Mouse (Mus musculus): ENCODE data around the gene Skida1.
A peak's percentile ranks its signal among the peaks of the same experiment; 100 is the strongest.
"Not testable (repeated sequence)": the region's sequence is repeated elsewhere in the genome, so short reads cannot be mapped to it uniquely, and the experiment has no call there.

Skida1 gene

GRCm38 (mm10) chr2:18048453-18049075 lies at the start of gene Skida1:
Gene Skida1 (minus strand): TSS chr2:18049051.
- ATAC-seq (ENCODE audit: insufficient number of reproducible peaks, low FRiP score, low TSS enrichment) = no peak

GRCm38 (mm10) chr2:18095804-18096203 lies 47.0 kb upstream of the Skida1 start:
- no peak for ATAC-seq (ENCODE audit: insufficient number of reproducible peaks, low FRiP score, low TSS enrichment)

GRCm38 (mm10) chr2:18094319-18094718 lies 45.5 kb upstream of the Skida1 start:
- ATAC-seq (ENCODE audit: insufficient number of reproducible peaks, low FRiP score, low TSS enrichment) = no peak

GRCm38 (mm10) chr2:18093858-18094257 lies 45.0 kb upstream of the Skida1 start:
- no peak for ATAC-seq (ENCODE audit: insufficient number of reproducible peaks, low FRiP score, low TSS enrichment)

- ATAC-seq (ENCODE audit: insufficient number of reproducible peaks, low FRiP score, low TSS enrichment) = not testable (repeated sequence)
These were observed 38.8 kb upstream of the Skida1 start for GRCm38 (mm10) chr2:18087695-18088094.

GRCm38 (mm10) chr2:18080182-18080860 lies 31.5 kb upstream of the Skida1 start:
- ATAC-seq (ENCODE audit: insufficient number of reproducible peaks, low FRiP score, low TSS enrichment) = peak; percentile 76

- ATAC-seq (ENCODE audit: insufficient number of reproducible peaks, low FRiP score, low TSS enrichment) = no peak
These were observed 23.1 kb upstream of the Skida1 start for GRCm38 (mm10) chr2:18071947-18072346.

- ATAC-seq (ENCODE audit: insufficient number of reproducible peaks, low FRiP score, low TSS enrichment) = no peak
These were observed 19.4 kb upstream of the Skida1 start for GRCm38 (mm10) chr2:18068071-18068796.

- ATAC-seq (ENCODE audit: insufficient number of reproducible peaks, low FRiP score, low TSS enrichment) = no peak
These were observed 17.6 kb upstream of the Skida1 start for GRCm38 (mm10) chr2:18066436-18066835.

- ATAC-seq (ENCODE audit: insufficient number of reproducible peaks, low FRiP score, low TSS enrichment) = no peak
These were observed 16.8 kb upstream of the Skida1 start for GRCm38 (mm10) chr2:18065708-18066030.

- ATAC-seq (ENCODE audit: insufficient number of reproducible peaks, low FRiP score, low TSS enrichment) = peak; percentile 41
These were observed 16.3 kb upstream of the Skida1 start for GRCm38 (mm10) chr2:18064941-18065707.

- ATAC-seq (ENCODE audit: insufficient number of reproducible peaks, low FRiP score, low TSS enrichment) = peak; percentile 94
These were observed 15.6 kb upstream of the Skida1 start for GRCm38 (mm10) chr2:18064356-18064858.

- ATAC-seq (ENCODE audit: insufficient number of reproducible peaks, low FRiP score, low TSS enrichment) = peak; percentile 60
These were observed 15.0 kb upstream of the Skida1 start for GRCm38 (mm10) chr2:18063763-18064251.

GRCm38 (mm10) chr2:18060396-18060795 lies 11.5 kb upstream of the Skida1 start:
- ATAC-seq (ENCODE audit: insufficient number of reproducible peaks, low FRiP score, low TSS enrichment) = no peak

GRCm38 (mm10) chr2:18059891-18060290 lies 11.0 kb upstream of the Skida1 start:
- no peak for ATAC-seq (ENCODE audit: insufficient number of reproducible peaks, low FRiP score, low TSS enrichment)

- no peak for ATAC-seq (ENCODE audit: insufficient number of reproducible peaks, low FRiP score, low TSS enrichment)
These were observed 10.2 kb upstream of the Skida1 start for GRCm38 (mm10) chr2:18059063-18059462.

GRCm38 (mm10) chr2:18058146-18058708 lies 9.4 kb upstream of the Skida1 start:
- no peak for ATAC-seq (ENCODE audit: insufficient number of reproducible peaks, low FRiP score, low TSS enrichment)

- ATAC-seq (ENCODE audit: insufficient number of reproducible peaks, low FRiP score, low TSS enrichment) = peak; percentile 40
These were observed 8.7 kb upstream of the Skida1 start for GRCm38 (mm10) chr2:18057336-18058145.

GRCm38 (mm10) chr2:18056786-18057255 lies 8.0 kb upstream of the Skida1 start:
- peak; percentile 85 for ATAC-seq (ENCODE audit: insufficient number of reproducible peaks, low FRiP score, low TSS enrichment)

All from cerebellum, adult (tissue).